Mouse (Mus musculus): ENCODE results near the gene Olfr986. TPM values are rescaled to one million over a fixed set of nuclear protein-coding genes. Genes with fewer than 3 reads are reported as not detected.
A peak's percentile ranks its signal among the peaks of the same experiment; 100 is the strongest.
"Not testable (repeated sequence)": the region's sequence is repeated elsewhere in the genome, so short reads cannot be mapped to it uniquely, and the experiment has no call there.

Gene Olfr986
- not detected in 2 replicates for polyA plus RNA-seq (2015; fragmentation: Nextera tagmentation; extraction: Ambion mirVana)

DNA sequence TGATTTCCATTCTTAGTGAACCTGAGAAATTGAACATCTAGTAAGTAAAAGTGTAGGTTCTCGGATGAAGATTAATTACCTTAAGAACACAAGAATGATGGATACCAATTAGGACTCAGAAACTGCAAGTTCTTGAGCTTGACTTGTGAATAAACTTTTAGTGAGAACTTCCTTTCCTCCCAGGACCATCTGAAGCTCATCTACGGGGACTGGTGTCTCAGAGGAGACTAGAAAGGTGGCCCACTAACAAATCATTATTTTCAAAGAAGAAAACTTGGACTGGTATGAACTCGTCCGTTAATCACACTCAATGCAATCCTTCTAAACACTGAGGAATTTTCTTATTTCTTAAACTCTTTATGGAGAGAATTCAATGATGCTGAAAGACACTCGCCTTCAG lies at the start of gene Olfr986:
Gene Olfr986 (plus strand): TSS at position 301 of the 400 bp plus-strand sequence.
- no peaks in the 10 kb centered on the region for H3K4me1 ChIP-seq (replicated peaks)
- H3K36me3 ChIP-seq: no peaks in the 10 kb centered on the region
- H3K4me3 ChIP-seq: no peak within 1 kb of the TSS
- no peak within 1 kb of the TSS for H3K27ac ChIP-seq
- H3K9me3 ChIP-seq (replicated peaks): no peaks in the 10 kb centered on the region
- WGBS: 78% methylated on average over 5 of the region's 5 CpGs
- no peaks in the 10 kb centered on the region for H3K27me3 ChIP-seq
- no peak within 1 kb of the TSS for H3K4me2 ChIP-seq
- H3K9ac ChIP-seq: no peak within 1 kb of the TSS
- no peak for ATAC-seq (replicated peaks; ENCODE audit: insufficient number of reproducible peaks, insufficient read depth, low FRiP score, low read depth)

DNA sequence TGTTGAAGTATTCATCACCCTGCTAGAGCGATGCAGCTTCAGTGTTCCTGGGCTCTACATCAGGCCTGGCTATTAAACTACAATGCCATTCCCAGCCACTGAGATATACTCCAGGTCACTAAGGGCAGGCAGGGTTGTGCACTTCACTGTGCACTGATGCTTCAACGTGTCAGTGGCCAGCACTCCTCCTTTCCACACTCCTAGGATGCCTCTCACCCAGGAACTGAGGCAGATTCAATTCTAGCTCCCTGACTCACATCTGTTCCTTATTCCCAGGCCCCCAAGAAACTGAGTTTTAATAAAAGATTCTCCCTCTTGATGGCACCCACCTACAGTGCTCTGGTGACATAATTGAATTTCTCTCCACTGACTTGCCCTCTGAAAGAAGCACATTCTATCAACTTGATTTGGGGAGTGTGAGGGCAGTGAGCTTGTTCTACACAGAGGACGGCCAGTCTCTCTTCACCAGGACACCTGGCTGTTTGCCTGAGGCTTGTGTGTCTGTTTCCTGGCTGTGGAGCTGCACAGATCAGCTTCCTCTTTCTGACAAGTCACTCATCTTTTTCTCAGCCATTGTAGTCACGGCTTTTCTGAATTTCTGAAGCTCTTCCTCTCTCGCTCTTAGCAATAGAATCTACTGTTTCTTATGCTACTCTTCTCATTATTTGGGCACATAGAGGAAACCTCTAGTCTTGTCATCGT lies 43.6 kb upstream of the Olfr986 start:
- H3K9ac ChIP-seq: no peak overlapping the region
- H3K4me2 ChIP-seq: no peak overlapping the region
- no peaks in the 10 kb centered on the region for H3K36me3 ChIP-seq
- H3K27ac ChIP-seq: no peak overlapping the region
- no peaks in the 10 kb centered on the region for H3K27me3 ChIP-seq
- H3K4me1 ChIP-seq (replicated peaks): no peaks in the 10 kb centered on the region
- H3K4me3 ChIP-seq: no peak overlapping the region
- no peaks in the 10 kb centered on the region for H3K9me3 ChIP-seq (replicated peaks)
- no peak for ATAC-seq (replicated peaks; ENCODE audit: insufficient number of reproducible peaks, insufficient read depth, low FRiP score, low read depth)
- WGBS: 70% methylated on average over 6 of the region's 6 CpGs

DNA sequence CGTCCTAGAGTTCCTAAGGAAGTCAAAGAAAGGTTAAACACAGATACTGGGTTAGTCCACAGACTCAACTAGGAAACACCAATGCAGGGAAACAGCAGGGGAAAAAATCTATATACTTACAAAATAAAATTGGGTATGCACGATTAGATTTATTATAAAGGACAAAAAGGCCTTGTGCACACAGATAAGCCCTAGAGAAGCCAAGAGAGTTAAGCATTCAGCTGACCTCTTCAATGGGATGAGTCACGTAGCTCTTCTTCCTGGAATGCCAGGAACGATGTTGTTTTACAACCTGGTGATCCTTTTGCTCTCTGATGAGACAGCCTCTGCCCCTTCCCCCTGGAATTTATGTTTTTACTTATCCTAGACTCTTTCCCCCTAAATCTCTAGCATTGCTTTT lies 41.2 kb upstream of the Olfr986 start:
- Histone ChIP-seq H3K4me2 (no peak overlapping the region), H3K27me3 (no peaks in the 10 kb centered on the region), H3K27ac (no peak overlapping the region), H3K4me1 (replicated peaks) (no peaks in the 10 kb centered on the region), H3K9me3 (replicated peaks) (no peaks in the 10 kb centered on the region), H3K36me3 (no peaks in the 10 kb centered on the region), H3K9ac (no peak overlapping the region), H3K4me3 (no peak overlapping the region)
- WGBS: 54% methylated on average over 4 of the region's 4 CpGs
- ATAC-seq (replicated peaks; ENCODE audit: insufficient number of reproducible peaks, insufficient read depth, low FRiP score, low read depth): no peak

- Histone ChIP-seq H3K4me3 (no peak overlapping the region), H3K9ac (no peak overlapping the region), H3K27ac (no peak overlapping the region), H3K9me3 (replicated peaks) (no peaks in the 10 kb centered on the region), H3K4me2 (no peak overlapping the region), H3K36me3 (no peaks in the 10 kb centered on the region), H3K27me3 (no peaks in the 10 kb centered on the region), H3K4me1 (replicated peaks) (no peaks in the 10 kb centered on the region)
- no peak for ATAC-seq (replicated peaks; ENCODE audit: insufficient number of reproducible peaks, insufficient read depth, low FRiP score, low read depth)
- 63% methylated on average over 1 of the region's 1 CpGs for WGBS
These were observed 39.2 kb upstream of the Olfr986 start for GRCm38 (mm10) chr9:40141544-40141943.

GRCm38 (mm10) chr9:40155118-40155644 lies 25.5 kb upstream of the Olfr986 start:
- no peaks in the 10 kb centered on the region for H3K27me3 ChIP-seq
- no peaks in the 10 kb centered on the region for H3K4me1 ChIP-seq (replicated peaks)
- H3K9me3 ChIP-seq (replicated peaks): no peaks in the 10 kb centered on the region
- no peak overlapping the region for H3K27ac ChIP-seq
- WGBS: 57% methylated on average over 4 of the region's 4 CpGs
- no peak for ATAC-seq (replicated peaks; ENCODE audit: insufficient number of reproducible peaks, insufficient read depth, low FRiP score, low read depth)
- no peak overlapping the region for H3K4me3 ChIP-seq
- no peaks in the 10 kb centered on the region for H3K36me3 ChIP-seq
- no peak overlapping the region for H3K4me2 ChIP-seq
- no peak overlapping the region for H3K9ac ChIP-seq

DNA sequence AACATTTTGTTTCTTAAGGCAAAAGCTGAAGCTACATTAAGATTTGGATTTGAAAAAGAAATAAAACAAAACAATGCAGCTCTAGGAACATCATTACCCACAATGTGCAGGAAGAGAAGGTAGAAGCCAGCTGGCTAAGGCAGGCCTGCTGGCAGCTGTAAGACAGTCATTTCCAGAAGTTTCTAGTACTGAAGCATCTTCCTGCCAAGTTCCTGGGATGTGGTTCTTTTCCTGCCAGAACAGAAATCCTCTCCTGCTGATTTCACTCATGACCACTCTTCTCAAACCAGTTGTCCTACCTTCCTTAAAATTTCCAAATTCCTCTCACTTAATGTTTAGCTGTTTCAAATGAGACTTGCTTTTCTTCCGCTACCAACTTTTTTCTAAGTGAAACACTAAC lies 14.3 kb upstream of the Olfr986 start:
- 85% methylated on average over 1 of the region's 1 CpGs for WGBS
- Histone ChIP-seq H3K36me3 (no peaks in the 10 kb centered on the region), H3K9me3 (replicated peaks) (no peaks in the 10 kb centered on the region), H3K9ac (no peak overlapping the region), H3K27me3 (no peaks in the 10 kb centered on the region), H3K4me2 (no peak overlapping the region), H3K4me3 (no peak overlapping the region), H3K4me1 (replicated peaks) (no peaks in the 10 kb centered on the region), H3K27ac (no peak overlapping the region)
- ATAC-seq (replicated peaks; ENCODE audit: insufficient number of reproducible peaks, insufficient read depth, low FRiP score, low read depth): no peak

DNA sequence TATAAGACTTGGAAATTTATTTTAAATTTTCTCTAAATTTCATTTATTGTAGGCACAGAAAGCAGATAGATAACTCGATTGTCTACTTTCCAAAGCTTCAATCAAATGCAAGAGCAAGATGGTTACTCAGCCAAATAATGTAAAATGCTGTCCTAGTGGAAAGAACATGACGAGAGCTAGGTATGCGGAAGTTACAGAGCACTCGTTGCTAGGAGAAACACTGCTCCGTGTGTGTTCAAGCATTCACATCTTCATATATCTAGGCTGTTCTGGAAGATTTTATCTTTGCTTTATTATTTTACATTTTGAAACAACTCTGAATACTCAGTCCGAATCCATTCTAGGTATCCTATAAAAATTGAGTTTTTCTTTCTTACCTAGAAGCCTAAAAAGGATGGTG lies 3.7 kb upstream of the Olfr986 start:
- Histone ChIP-seq H3K36me3 (no peaks in the 10 kb centered on the region), H3K9me3 (replicated peaks) (no peaks in the 10 kb centered on the region), H3K27me3 (no peaks in the 10 kb centered on the region), H3K4me1 (replicated peaks) (no peaks in the 10 kb centered on the region), H3K4me2 (no peak overlapping the region), H3K4me3 (no peak overlapping the region), H3K27ac (no peak overlapping the region), H3K9ac (no peak overlapping the region)
- 73% methylated on average over 6 of the region's 6 CpGs for WGBS
- no peak for ATAC-seq (replicated peaks; ENCODE audit: insufficient number of reproducible peaks, insufficient read depth, low FRiP score, low read depth)

DNA sequence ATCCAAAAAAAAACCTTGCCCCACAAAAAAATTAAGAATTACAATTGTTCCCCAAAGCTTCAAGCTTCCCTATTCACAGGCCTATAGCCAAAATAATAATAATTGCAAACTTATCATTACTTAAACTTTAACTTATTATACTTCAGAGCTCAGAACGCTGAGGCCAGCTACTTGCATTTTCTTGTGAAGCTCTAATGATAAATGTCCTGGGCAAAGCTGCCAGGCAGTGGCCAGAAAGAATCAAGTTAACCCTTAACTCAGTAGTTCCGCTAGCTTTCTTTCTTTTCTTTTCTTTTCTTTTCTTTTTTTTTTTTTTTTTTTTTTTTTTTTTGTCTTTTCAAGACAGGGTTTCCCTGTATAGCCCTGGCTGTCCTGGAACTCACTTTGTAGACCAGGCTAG lies 4.4 kb downstream of the Olfr986 start:
- H3K9ac ChIP-seq; H3K9me3 ChIP-seq (replicated peaks): not testable (repeated sequence)

DNA sequence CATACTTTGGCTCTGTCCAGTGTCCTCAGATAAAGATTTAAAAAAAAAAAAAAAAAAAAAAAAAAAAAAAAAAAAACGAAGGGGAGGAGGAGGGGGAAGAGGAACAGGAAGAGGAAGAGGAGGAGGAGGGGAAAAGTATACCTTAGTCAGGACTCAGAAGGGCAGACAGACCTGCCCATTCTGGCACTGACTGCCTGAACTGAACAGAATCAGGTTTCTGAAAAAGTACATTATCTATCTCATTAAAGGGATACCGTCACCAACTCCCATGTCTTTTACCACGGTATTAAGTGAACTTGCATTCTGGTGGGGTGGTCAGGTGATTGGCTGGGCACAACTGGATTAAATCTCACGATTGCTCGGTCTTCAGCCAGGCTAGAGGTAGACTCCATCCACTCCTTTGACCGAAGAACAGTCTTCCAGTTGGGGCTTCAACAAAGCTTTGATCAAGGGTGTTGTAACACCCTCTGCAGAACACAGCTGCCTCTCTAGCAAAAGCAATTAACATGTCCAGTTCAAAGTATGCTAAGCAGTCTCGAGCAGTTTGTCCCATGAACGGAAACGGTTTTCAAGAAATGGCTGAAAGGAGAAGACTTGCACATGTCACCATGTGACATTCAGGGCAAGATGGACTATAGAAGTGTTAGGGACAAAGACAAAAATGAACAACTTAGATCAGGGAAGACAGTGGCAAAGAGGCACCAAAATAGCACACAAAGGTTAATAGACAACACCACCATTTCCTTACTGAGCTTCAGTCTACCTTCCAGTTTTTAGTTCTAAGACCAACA lies 10.6 kb downstream of the Olfr986 start:
- Histone ChIP-seq H3K4me3 (peak overlapping the region; percentile 94), H3K36me3 (no peaks in the 10 kb centered on the region), H3K9ac (peak overlapping the region; percentile 86; the same call in 1 of the 2 replicates), H3K9me3 (replicated peaks) (no peaks in the 10 kb centered on the region), H3K27me3 (no peaks in the 10 kb centered on the region), H3K4me2 (peak overlapping the region; percentile 90), H3K4me1 (replicated peaks) (peaks cover 12% of the 10 kb centered on the region), H3K27ac (peak overlapping the region; percentile 85; the same call in 1 of the 2 replicates)
- no peak for ATAC-seq (replicated peaks; ENCODE audit: insufficient number of reproducible peaks, insufficient read depth, low FRiP score, low read depth)
- WGBS: 87% methylated on average over 9 of the region's 9 CpGs

More for the DNA sequence above, 4.4 kb downstream of the Olfr986 start:
- 74% methylated on average over 2 of the region's 2 CpGs for WGBS
- H3K4me1 ChIP-seq (replicated peaks); H3K4me3 ChIP-seq; H3K27ac ChIP-seq; H3K36me3 ChIP-seq; H3K4me2 ChIP-seq; ATAC-seq (replicated peaks; ENCODE audit: insufficient number of reproducible peaks, insufficient read depth, low FRiP score, low read depth); H3K27me3 ChIP-seq: not testable (repeated sequence)

- Histone ChIP-seq H3K36me3 (no peaks in the 10 kb centered on the region), H3K4me3 (peak within 1 kb of the TSS; percentile 94), H3K9me3 (replicated peaks) (no peaks in the 10 kb centered on the region), H3K27me3 (no peaks in the 10 kb centered on the region), H3K27ac (peak within 1 kb of the TSS; percentile 85), H3K4me1 (replicated peaks) (peaks cover 12% of the 10 kb centered on the region), H3K4me2 (peak within 1 kb of the TSS; percentile 90), H3K9ac (peak within 1 kb of the TSS; percentile 86)
- ATAC-seq (replicated peaks; ENCODE audit: insufficient number of reproducible peaks, insufficient read depth, low FRiP score, low read depth): peak; percentile 97
- under 1% methylated on average over 63 of the region's 63 CpGs for WGBS
These were observed 11.6 kb downstream of the Olfr986 start, which contains the start of gene Zfp202 for GRCm38 (mm10) chr9:40192098-40193038. Gene Zfp202, plus strand, starts transcription at chr9:40192316.

DNA sequence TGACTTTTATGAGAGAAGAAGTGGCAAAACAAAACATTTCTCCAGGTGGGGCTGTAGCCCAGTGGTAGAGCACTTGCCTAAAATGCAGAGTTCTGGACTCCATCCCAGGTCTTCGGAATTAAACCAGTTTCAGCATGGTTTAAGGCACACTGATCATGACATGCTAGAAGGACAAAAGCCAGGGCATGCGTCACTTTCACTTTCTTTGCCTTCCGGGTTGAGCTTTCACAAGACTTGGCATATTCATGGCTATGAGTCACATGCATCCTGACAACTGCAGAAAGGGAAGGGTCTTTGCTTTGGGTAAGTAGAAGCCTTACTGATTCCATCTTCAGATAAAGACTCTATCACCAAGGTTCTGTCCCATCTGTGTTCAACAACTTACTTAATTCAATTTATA lies 15.3 kb downstream of the Olfr986 start:
- H3K27me3 ChIP-seq: no peaks in the 10 kb centered on the region
- no peak for ATAC-seq (replicated peaks; ENCODE audit: insufficient number of reproducible peaks, insufficient read depth, low FRiP score, low read depth)
- H3K9me3 ChIP-seq (replicated peaks): no peaks in the 10 kb centered on the region
- H3K4me3 ChIP-seq: no peak overlapping the region
- no peak overlapping the region for H3K4me2 ChIP-seq
- 82% methylated on average over 3 of the region's 3 CpGs for WGBS
- no peak overlapping the region for H3K9ac ChIP-seq
- no peaks in the 10 kb centered on the region for H3K36me3 ChIP-seq
- peaks cover 12% of the 10 kb centered on the region for H3K4me1 ChIP-seq (replicated peaks)
- no peak overlapping the region for H3K27ac ChIP-seq

All from heart, embryonic 15.5 days (tissue).